Comparison of ENCODE assay signal across 8 mouse cellular contexts in genomic region chr16:62562051-62562450, GRCm38 (mm10).
DNase-seq lines count a peak whose midpoint lies in the region; ATAC-seq and TF ChIP-seq lines count a peak whose summit lies in the region.

No protein-coding gene starts in this region.

- no peaks in the 10 kb centered on the region for H3K27me3 ChIP-seq in hindbrain, embryonic 12.5 days

- no peak for DNase-seq in gastrocnemius, adult 2 months
- no peak for DNase-seq in gastrocnemius, adult 8-10 months (ENCODE audit: low spot score in 2 of 2)
- peak; percentile 38 for DNase-seq in 416B (ENCODE audit: low read depth)
- DNase-seq in adrenal gland, postnatal 36 days = peak; percentile 18 to 35
- DNase-seq in left cerebral cortex, adult 2 months (ENCODE audit: extremely low spot score in 1 of 2, low spot score in 2 of 2) = peak; percentile 33 to 49
- peak; percentile 37 to 53 for DNase-seq in right cerebral cortex, postnatal 10 days (ENCODE audit: low spot score in 2 of 2)

- no peak overlapping the region for H3K27ac ChIP-seq in gastrocnemius, adult 2 months
- no peak overlapping the region for H3K27ac ChIP-seq in hindbrain, embryonic 12.5 days
- H3K27ac ChIP-seq in left cerebral cortex, adult 2 months = no peak overlapping the region

- no peaks in the 10 kb centered on the region for H3K36me3 ChIP-seq in hindbrain, embryonic 12.5 days

- WGBS in hindbrain, embryonic 12.5 days = 48% methylated on average over 4 of the region's 4 CpGs

- peak; percentile 78 for ATAC-seq in hindbrain, embryonic 12.5 days (ENCODE audit: low FRiP score)
- no peak for ATAC-seq in inflammation-experienced regulatory T-cells, adult 6 months

- H3K4me2 ChIP-seq in hindbrain, embryonic 12.5 days (replicated peaks) = no peak overlapping the region

- intact Hi-C loops in gastrocnemius, adult 2 months (cut with DNase I) = no loop called here
- intact Hi-C loops in left cerebral cortex, adult 2 months (cut with DNase I) = loop anchor here (10.0 kb wide), 1 partner anchor 57 kb away; no protein-coding TSS in a partner anchor

- H3K4me1 ChIP-seq in hindbrain, embryonic 12.5 days = no peaks in the 10 kb centered on the region

- peak; percentile 21; the same call in 1 of the 2 replicates for TF ChIP-seq CTCF in gastrocnemius, adult 2 months (IDR thresholded peaks at IDR 0.05)
- peak; percentile 69 for TF ChIP-seq CTCF in left cerebral cortex, adult 2 months (IDR thresholded peaks at IDR 0.05)

- no peak overlapping the region for H3K4me3 ChIP-seq in gastrocnemius, adult 2 months
- no peak overlapping the region for H3K4me3 ChIP-seq in hindbrain, embryonic 12.5 days
- no peak overlapping the region for H3K4me3 ChIP-seq in left cerebral cortex, adult 2 months

- H3K9me3 ChIP-seq in hindbrain, embryonic 12.5 days (replicated peaks) = no peaks in the 10 kb centered on the region

- no peak overlapping the region for H3K9ac ChIP-seq in hindbrain, embryonic 12.5 days

Comparison
In these comparisons a context has a peak if more than half of its experiments do, and no peak if none do; other contexts are left out.
1. DNase-seq: peak in 416B (single experiment), adrenal gland, postnatal 36 days (2 of 2), left cerebral cortex, adult 2 months (2 of 2) and right cerebral cortex, postnatal 10 days (2 of 2); none in gastrocnemius, adult 2 months (single experiment) and gastrocnemius, adult 8-10 months (0 of 2).